Mouse (Mus musculus) ES-Bruce4 (cell line): ENCODE measurements at regions not wholly inside any gene's neighbourhood (a gene's known extent, or its start where the extent isn't known, plus 50 kb on each side); places are given as distances from the start of the nearest gene placed in this dataset.

ENCODE experiments used
- H3K27ac ChIP-seq: 2 replicates; pipeline ENCODE4 v1.5.1; 2012; ENCODE audit warnings: low read length, inconsistent platforms; ENCODE audit not compliant: insufficient read depth
- H3K27me3 ChIP-seq: 2 replicates; pipeline ENCODE4 v1.6.1; 2012; ENCODE audit warnings: mild to moderate bottlenecking, low read length, inconsistent platforms; ENCODE audit not compliant: control insufficient read depth, poor library complexity, insufficient read depth, severe bottlenecking
- H3K36me3 ChIP-seq: 2 replicates; pipeline ENCODE4 v1.6.1; 2012; ENCODE audit warnings: inconsistent platforms, mild to moderate bottlenecking, low read length, moderate library complexity; ENCODE audit not compliant: control insufficient read depth, poor library complexity, insufficient read depth, severe bottlenecking
- H3K4me1 ChIP-seq: one replicate; pipeline ENCODE4 v1.8.1; 2011; ENCODE audit warnings: low read length; ENCODE audit not compliant: control insufficient read depth, insufficient read depth
- H3K4me3 ChIP-seq: 2 replicates; pipeline ENCODE4 v1.5.1; 2011; ENCODE audit warnings: low read depth, mild to moderate bottlenecking, low read length
- H3K9ac ChIP-seq: 2 replicates; pipeline ENCODE4 v1.6.1; 2012; ENCODE audit warnings: low read depth, mild to moderate bottlenecking, inconsistent platforms; ENCODE audit not compliant: poor library complexity, severe bottlenecking
- H3K9me3 ChIP-seq: replicated peaks from 2 replicates; pipeline ENCODE4 v1.6.1; 2012; ENCODE audit warnings: mild to moderate bottlenecking, low read length, inconsistent platforms; ENCODE audit not compliant: control insufficient read depth, poor library complexity, insufficient read depth, severe bottlenecking
- CTCF ChIP-seq: IDR thresholded peaks from one replicate; pipeline ENCODE4 v1.8.1; 2011; ENCODE audit warnings: low read depth, low read length
- EP300 ChIP-seq: IDR thresholded peaks from 2 replicates; pipeline ENCODE4 v1.6.1; 2011; ENCODE audit warnings: low read depth, low read length; ENCODE audit not compliant: insufficient read depth
- POLR2A ChIP-seq: IDR thresholded peaks from one replicate; pipeline ENCODE4 v1.8.1; 2011; ENCODE audit warnings: low read length; ENCODE audit not compliant: insufficient read depth

DNA sequence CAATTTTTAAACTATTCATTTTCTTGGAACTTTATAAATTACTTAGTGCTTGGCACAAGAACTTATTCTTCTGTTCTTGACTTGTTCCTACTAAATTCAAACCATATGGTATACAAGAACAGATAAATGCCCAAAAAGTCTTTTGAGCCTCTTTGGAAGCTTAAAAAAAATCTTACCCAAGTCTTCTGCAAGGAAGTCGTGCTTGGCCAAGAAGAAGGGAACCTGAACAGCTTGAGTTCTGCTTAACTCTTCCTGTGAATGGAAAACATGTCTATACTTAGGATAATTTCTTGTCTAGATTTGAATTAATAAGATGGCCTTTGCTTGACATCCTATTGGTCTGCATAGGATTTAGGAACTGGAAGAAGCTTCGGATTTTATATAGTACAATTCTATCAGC, 2020.0 kb upstream of the Lrrc6 start:
- Histone ChIP-seq H3K9ac (no peak overlapping the region), H3K27me3 (no peaks in the 10 kb centered on the region), H3K9me3 (no peaks in the 10 kb centered on the region), H3K36me3 (no peaks in the 10 kb centered on the region), H3K4me1 (no peaks in the 10 kb centered on the region), H3K4me3 (no peak overlapping the region), H3K27ac (no peak overlapping the region)
- TF ChIP-seq CTCF (no peak), EP300 (no peak), POLR2A (no peak)

DNA sequence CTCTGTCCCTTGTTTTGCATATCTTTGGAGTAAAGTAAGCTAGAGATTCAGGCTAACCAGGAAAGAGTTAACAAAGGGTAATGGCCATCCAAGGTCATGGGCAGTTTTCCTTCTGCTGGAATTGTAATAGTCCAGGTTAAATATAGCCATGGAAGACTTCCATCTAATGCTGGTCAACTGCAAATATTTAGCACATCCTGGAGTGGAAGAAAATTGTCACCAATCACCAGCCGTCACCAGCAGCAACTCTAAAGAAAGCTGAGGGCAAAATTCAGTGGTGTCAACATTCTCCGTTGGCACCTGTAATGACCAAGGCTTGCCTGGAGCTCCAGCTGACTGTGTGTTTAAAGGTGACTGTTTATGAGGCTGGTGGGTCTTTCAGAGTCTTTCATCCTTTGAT, 2011.7 kb upstream of the Lrrc6 start:
- Histone ChIP-seq H3K36me3 (no peaks in the 10 kb centered on the region), H3K27ac (no peak overlapping the region), H3K9ac (no peak overlapping the region), H3K27me3 (no peaks in the 10 kb centered on the region), H3K4me1 (no peaks in the 10 kb centered on the region), H3K9me3 (no peaks in the 10 kb centered on the region), H3K4me3 (no peak overlapping the region)
- TF ChIP-seq EP300 (no peak), POLR2A (no peak), CTCF (no peak)

DNA sequence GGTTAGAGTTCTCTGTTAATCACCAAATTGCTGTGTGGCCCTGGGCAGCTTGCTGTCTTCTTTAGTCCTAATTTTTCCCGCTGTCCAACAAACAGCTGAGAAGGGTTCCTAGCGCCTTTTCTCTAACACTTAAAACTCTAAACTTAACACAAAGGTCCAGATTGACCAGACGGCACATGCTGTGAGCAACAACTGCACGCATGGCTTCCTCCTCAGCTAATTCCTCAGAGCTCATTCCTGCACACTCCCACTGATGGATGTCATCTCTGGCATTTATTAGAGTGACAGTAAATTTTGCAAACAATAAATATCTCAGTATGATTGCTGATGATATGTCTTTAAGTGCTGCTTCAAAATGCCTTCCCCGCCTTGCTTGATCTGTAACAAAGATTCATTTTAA, 2007.5 kb upstream of the Lrrc6 start:
- peaks cover 2% of the 10 kb centered on the region; the same call in 1 of the 2 replicates for H3K27me3 ChIP-seq
- H3K4me3 ChIP-seq = no peak overlapping the region
- no peak for TF ChIP-seq POLR2A
- TF ChIP-seq CTCF = no peak
- TF ChIP-seq EP300 = no peak
- H3K9ac ChIP-seq = no peak overlapping the region
- H3K27ac ChIP-seq = no peak overlapping the region
- H3K9me3 ChIP-seq = no peaks in the 10 kb centered on the region
- no peaks in the 10 kb centered on the region for H3K4me1 ChIP-seq
- H3K36me3 ChIP-seq = no peaks in the 10 kb centered on the region

DNA sequence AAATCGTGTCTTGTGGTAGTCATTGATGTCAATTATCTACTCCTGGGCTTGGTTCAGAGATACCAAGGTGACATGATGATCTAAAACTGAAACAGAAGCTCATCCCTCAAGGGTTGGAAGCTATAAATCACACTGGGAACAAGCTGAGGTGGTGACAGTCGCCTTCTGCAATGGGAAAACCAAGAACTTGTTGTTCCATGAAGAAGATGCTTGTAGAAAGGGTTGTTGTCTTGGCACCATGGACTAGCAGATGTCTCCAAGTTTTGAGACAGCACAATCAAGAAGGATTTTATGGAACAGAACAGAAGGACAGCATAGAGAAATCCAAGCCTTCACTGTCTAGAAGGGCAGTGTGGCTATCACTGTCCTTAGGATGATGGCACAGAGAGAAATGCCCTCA, 2005.4 kb upstream of the Lrrc6 start:
- Histone ChIP-seq H3K27me3 (peaks cover 2% of the 10 kb centered on the region; the same call in 1 of the 2 replicates), H3K4me3 (no peak overlapping the region), H3K9me3 (no peaks in the 10 kb centered on the region), H3K27ac (no peak overlapping the region), H3K36me3 (no peaks in the 10 kb centered on the region), H3K4me1 (no peaks in the 10 kb centered on the region), H3K9ac (no peak overlapping the region)
- no peak for TF ChIP-seq EP300
- no peak for TF ChIP-seq POLR2A
- TF ChIP-seq CTCF = no peak

DNA sequence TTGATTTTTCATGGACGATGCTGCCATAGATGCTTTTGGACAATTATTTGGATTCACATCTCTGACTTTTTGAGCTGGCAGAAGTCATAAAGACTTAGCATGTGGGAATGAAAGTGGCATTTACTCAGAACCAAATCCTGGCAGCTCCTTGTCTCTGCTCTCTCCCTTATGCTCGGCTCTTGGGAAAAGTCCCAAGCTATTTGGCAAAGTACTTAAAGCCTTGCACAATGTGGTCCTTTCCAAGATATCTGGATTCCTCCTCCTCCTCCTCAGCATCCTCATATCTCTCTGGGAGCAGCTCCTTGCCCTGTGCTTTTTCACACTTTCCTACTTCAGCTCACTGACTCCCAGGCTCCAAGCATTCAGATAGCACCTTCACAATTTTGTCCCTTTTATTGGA, 1995.7 kb upstream of the Lrrc6 start:
- Histone ChIP-seq H3K4me3 (no peak overlapping the region), H3K4me1 (no peaks in the 10 kb centered on the region), H3K27me3 (no peaks in the 10 kb centered on the region), H3K9me3 (no peaks in the 10 kb centered on the region), H3K36me3 (no peaks in the 10 kb centered on the region), H3K9ac (no peak overlapping the region), H3K27ac (no peak overlapping the region)
- TF ChIP-seq POLR2A (no peak), EP300 (no peak), CTCF (no peak)

DNA sequence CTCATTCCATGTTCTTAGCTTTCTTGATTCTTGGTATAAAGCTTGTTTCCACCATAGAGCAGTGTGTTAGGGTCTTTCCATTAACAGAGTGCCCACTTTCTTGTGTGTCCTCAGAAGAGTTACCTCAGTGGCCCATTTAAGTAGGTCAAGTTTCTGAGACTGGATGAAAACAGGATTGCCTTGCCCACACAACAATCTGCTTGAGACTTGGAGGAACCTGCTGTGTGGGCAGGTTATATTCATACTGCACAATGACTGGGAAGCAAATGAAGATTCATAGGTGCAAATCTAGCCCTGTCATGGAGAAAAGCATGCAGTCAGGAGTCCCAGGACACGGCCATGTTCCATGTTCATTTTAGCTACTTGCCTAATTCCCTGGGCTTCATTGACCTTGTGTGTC, 1984.1 kb upstream of the Lrrc6 start:
- Histone ChIP-seq H3K4me1 (no peaks in the 10 kb centered on the region), H3K36me3 (no peaks in the 10 kb centered on the region), H3K27me3 (no peaks in the 10 kb centered on the region), H3K9me3 (no peaks in the 10 kb centered on the region), H3K9ac (no peak overlapping the region), H3K27ac (no peak overlapping the region), H3K4me3 (no peak overlapping the region)
- TF ChIP-seq CTCF (no peak), POLR2A (no peak)

DNA sequence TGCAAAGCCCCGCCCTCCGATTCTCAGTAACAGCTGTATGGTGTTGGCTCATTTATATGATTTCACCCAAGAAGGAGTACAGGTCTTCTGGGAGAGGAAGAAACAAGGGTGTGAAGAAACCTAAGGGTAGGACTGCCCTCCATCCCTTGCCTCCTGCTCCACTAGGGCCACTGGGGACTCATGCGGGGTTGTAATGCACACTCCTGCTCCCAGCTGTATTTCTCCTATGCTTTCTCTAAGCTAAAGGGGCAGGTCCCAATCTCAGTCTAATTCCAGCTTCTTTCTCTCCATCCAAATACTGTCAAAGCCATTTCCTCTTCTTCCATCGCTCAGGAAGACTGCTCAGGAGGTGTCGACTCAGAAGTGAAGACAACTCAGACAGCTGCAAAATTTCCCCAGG, 1977.0 kb upstream of the Lrrc6 start:
- no peak overlapping the region for H3K4me3 ChIP-seq
- no peaks in the 10 kb centered on the region for H3K9me3 ChIP-seq
- no peak overlapping the region for H3K9ac ChIP-seq
- H3K36me3 ChIP-seq = no peaks in the 10 kb centered on the region
- TF ChIP-seq CTCF = no peak
- TF ChIP-seq POLR2A = no peak
- no peak for TF ChIP-seq EP300
- H3K27ac ChIP-seq = no peak overlapping the region
- no peaks in the 10 kb centered on the region for H3K27me3 ChIP-seq
- H3K4me1 ChIP-seq = no peaks in the 10 kb centered on the region
